Mouse (Mus musculus): ENCODE data around the gene Efna4.

DNA sequence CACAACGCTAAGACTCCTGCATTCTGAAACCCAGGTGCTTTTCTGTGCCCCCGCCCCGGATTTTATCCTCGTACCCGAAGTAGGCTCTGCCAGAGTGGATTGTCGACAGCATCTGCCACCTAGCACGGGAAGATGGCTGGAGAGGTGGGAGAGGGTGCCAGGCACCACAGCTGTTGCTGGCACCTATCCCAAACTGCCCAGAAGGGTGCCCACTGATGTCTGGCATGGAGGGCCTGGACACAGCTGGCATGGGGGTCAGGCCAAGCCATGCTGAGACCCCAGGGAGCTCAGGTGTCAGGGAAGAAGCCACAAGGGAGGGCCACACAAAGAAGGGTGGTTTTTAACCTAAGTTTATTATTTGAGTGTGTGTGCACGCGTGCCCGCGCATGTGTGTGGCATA lies 4.8 kb downstream of the Efna4 start:
- TF ChIP-seq CTCF (IDR thresholded peaks at IDR 0.05; ENCODE audit: low read depth) (no peak), EP300 (IDR thresholded peaks at IDR 0.05; ENCODE audit: low read depth) (no peak)

All from liver, embryonic 14.5 days (tissue).